Mouse (Mus musculus) heart, postnatal 4 days (tissue): ENCODE results near the gene Fzd1. TPM values are rescaled to one million over a fixed set of nuclear protein-coding genes. Genes with fewer than 3 reads are reported as not detected.

Experiments used
- DNase-seq: peaks from one replicate; pipeline ENCODE4 v3.0.0; 2021
- microRNA-seq, 2 experiments: library from miRNA; unstranded; fragments of <30 nt; microRNA quantifications; one replicate each; pipeline ENCODE4 v1.2.0; 2021 to 2022
- total RNA-seq, 2 experiments: library from RNA; stranded (reverse); gene quantifications; 2 replicates each; pipeline ENCODE4 v1.2.3; 2021

Fzd1 gene
- total RNA-seq, 2 experiments from 2014 or later = 28.3 to 28.6 TPM

DNA sequence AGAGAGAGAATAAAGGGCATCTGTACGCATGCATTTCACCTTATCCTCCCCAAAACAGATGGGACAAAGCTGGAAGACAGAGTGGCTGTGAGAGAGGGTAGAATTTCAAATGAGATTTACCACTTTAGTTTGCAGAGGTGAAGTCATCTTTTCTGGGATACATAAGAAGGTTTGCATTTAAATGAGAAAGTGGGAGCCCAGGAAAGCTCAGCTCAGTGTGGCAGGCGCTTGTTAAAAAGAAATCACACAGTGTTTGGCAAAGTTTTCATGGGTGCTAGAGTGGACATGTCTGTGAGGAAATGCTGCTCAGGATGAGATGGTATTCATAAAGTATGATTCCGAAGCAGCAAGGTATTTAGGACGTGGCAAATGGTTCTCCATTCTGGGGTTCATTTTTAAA lies 15.1 kb downstream of the Fzd1 start:
- no peak for DNase-seq

DNA sequence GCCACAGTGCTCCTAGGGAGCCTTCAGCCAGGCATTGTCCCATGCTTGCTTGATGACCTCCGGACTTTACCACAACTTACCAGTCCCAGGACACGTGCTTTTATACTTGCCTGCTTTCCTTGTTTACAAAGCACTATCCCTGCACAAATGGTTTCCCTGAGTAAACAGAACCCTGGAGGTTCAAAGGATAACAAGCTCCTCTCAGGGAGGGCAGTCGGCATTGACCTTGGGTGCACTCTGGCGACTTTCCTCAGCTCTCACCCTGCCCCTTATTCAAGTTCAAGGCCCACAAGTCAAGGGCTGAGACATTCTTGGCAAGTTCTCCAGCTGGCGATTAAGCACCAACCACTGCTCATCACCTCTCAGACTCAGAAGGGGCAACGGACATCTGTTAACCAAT lies 20.8 kb downstream of the Fzd1 start:
- no peak for DNase-seq

DNA sequence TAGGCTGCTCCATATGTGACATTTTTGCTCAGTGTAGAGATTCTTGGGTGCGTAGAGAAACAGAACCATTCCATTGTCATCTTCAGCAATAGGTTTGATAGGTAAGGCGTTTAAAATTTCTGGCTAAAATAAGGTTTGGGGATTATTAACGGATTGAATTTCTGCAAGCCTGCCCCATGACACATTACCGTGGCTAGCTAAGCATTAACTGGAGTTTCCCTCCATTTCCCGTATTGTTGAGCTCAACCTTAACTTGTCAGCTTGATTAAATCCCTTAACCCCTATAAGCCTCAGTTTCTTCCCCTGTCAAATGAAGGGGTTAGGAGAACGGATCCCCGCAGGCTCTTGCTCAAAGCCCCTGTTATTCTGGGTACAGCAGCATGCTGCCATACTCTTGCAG lies 22.4 kb downstream of the Fzd1 start:
- no peak for DNase-seq

DNA sequence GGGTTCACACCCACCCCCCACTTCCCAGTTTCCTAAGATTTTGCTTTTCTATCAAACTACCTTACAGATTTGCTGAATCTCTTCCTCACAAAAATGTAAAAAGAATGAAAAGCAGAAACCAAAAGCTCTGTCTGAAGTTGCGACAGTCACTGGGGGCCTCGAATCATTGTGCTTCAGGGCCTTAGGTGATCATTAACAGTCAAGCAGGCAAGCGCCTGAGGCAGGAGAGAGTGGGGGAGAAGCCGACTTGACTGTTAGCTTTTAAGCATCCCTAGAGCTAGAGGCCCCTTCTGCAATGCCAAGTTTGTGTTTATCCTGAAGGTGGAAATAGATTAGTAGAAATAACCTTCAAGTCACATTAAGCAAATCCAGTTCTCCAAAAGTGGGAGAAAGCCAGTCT lies 24.6 kb downstream of the Fzd1 start:
- no peak for DNase-seq

DNA sequence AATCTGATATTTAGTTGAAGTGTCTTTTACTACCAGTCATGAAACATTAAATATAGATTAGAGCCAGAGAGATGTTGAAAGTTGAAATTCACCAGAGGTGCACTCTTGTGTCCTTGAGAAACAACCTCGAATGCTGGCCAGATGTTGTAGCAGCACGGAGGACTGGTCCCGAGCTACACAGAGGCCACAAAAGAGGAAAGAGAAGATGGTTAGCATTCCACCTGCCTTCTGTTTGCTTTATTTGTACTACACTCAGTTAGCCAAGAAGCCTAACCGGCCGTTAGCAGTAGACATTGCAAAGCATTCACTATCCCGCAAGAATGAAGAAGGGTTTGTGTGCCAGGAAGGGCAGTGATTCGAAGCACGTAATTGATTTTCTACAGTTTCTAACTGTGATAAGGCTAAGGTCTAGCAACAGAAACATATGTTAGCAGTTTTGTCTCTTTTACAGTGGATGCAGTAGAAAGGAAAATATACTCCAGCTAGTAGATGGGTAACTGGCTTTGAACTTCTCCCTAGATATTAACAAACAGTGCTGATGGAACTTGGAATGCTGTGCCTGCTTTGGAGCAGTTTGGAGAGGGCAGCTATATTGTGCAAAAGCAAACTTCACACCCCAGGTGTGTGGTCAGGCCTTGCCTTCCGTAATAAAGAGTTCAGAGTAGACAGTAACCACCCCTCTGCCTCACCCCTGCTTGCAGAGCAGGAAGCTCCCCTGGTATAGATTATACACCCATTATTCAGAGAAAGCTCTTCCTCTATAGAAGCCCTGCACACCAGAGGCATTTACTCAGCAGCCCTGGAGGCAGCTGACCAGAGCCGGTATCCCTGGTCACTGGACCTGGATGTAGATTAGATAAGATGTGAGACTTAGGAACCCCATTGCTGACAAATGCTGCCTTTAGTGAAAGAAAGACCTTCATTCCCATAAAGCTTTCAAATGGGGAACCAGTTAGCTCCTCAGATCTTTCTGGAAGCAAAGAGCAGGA lies 25.3 kb downstream of the Fzd1 start:
- DNase-seq = no peak

DNA sequence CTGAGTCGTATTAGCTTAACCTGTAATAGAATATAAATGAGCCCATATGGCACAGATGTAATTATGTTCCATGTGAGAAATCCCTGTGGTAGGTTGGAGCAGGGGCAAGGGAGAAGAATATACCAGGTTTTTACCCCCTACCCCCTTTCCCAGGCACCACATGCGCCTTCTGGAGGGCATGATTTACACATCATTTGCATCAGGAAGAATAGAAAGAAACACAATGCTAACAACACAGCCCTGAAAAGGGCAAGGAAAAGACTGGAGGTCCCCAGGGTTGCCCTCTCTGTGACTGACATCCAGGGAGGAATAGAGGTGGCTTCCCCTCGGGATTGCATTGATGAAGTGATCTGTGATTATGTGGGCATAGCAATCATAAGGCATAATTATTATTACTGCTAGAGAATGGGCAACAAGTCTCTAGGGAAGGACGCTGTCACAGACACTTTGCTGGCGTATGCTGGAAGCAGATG lies 26.1 kb downstream of the Fzd1 start:
- no peak for DNase-seq

DNA sequence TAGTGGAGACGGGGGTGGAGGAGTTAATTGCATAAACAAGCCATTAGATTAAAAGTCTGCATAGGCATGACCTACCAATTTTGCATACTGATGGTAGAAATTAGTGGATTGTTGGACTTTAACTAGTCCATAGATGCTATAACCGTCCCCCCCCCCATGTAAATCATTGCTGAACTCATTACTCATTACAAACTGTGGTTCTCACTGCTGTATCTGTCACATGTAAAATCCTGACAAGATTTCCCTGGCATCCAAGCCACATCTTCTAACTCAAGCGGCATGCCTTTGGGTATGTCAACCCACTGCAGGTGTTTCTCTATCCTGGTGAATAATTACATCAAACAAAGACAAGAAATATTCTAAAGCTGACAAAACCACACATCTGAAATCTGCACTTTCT lies 26.8 kb downstream of the Fzd1 start:
- DNase-seq = no peak

Small RNAs within 50 kb of the gene (microRNA-seq; reads per million reads assigned to microRNA genes)
- gene Gm44483 = 0 reads per million in 2 experiments
